Mouse (Mus musculus) kidney, embryonic 14.5 days (tissue): ENCODE measurements at regions not wholly inside any gene's neighbourhood (a gene's known extent, or its start where the extent isn't known, plus 50 kb on each side); places are given as distances from the start of the nearest gene placed in this dataset.

ENCODE experiments used
- ATAC-seq: fragments of 200-750 bp; cut with Nextera tagmentation; 2 replicates; pipeline ENCODE4 v1.8.0; 2017; ENCODE audit warnings: moderate number of reproducible peaks, mild to moderate bottlenecking, moderate TSS enrichment, moderate library complexity; ENCODE audit not compliant: low FRiP score, low TSS enrichment
- H3K27ac ChIP-seq: fragments of 300-500 bp; sonication (generic); 2 replicates; pipeline ENCODE4 v1.5.1; 2014; ENCODE audit warnings: low read depth, mild to moderate bottlenecking, low read length, moderate library complexity, mixed read lengths
- H3K27me3 ChIP-seq: fragments of 300-500 bp; sonication (generic); 2 replicates; pipeline ENCODE4 v1.6.1; 2014; ENCODE audit warnings: mild to moderate bottlenecking, low read length; ENCODE audit not compliant: control insufficient read depth, insufficient read depth
- H3K36me3 ChIP-seq: fragments of 300-500 bp; sonication (generic); 2 replicates; pipeline ENCODE4 v1.6.1; 2014; ENCODE audit warnings: low read length, mixed read lengths; ENCODE audit not compliant: control insufficient read depth, insufficient read depth
- H3K4me1 ChIP-seq: fragments of 300-500 bp; sonication (generic); 2 replicates; pipeline ENCODE4 v1.6.1; 2014; ENCODE audit warnings: low read length, mixed read lengths; ENCODE audit not compliant: control insufficient read depth, insufficient read depth
- H3K4me2 ChIP-seq: fragments of 300-500 bp; sonication (generic); replicated peaks from 2 replicates; pipeline ENCODE4 v1.6.1; 2014; ENCODE audit warnings: low read depth, mild to moderate bottlenecking, low read length
- H3K4me3 ChIP-seq: fragments of 300-500 bp; sonication (generic); 2 replicates; pipeline ENCODE4 v1.5.1; 2014; ENCODE audit warnings: mild to moderate bottlenecking, low read length
- H3K9ac ChIP-seq: fragments of 300-500 bp; sonication (generic); 2 replicates; pipeline ENCODE4 v1.6.1; 2014; ENCODE audit warnings: low read depth, mild to moderate bottlenecking, low read length, moderate library complexity
- H3K9me3 ChIP-seq: fragments of 300-500 bp; sonication (generic); 2 replicates; pipeline ENCODE4 v1.6.1; 2016; ENCODE audit warnings: low read length; ENCODE audit not compliant: control insufficient read depth
- WGBS: fragments of 180-500 bp; shearing (Covaris S2); extraction: QIAGEN DNeasy Blood & Tissue Kit; methylation state at CpG from one replicate; pipeline ENCODE4 v1.1.7; 2014; 5-methylcytosine and 5-hydroxymethylcytosine counted together

GRCm38 (mm10) chr5:64422787-64423587 lies 266.9 kb downstream of the Tbc1d1 start:
- no peak overlapping the region; the same call in 1 of the 2 replicates for H3K4me2 ChIP-seq

GRCm38 (mm10) chr5:64428822-64429221 lies 272.7 kb downstream of the Tbc1d1 start:
- Histone ChIP-seq H3K9me3 (peaks cover 2% of the 10 kb centered on the region; the same call in 1 of the 2 replicates), H3K4me1 (peaks cover under 1% of the 10 kb centered on the region; the same call in 1 of the 2 replicates), H3K27ac (no peak overlapping the region), H3K36me3 (no peaks in the 10 kb centered on the region), H3K4me3 (no peak overlapping the region), H3K9ac (no peak overlapping the region), H3K4me2 (no peak overlapping the region), H3K27me3 (no peaks in the 10 kb centered on the region)
- 84% methylated on average over 8 of the region's 8 CpGs for WGBS
- no peak for ATAC-seq

More at GRCm38 (mm10) chr5:64422787-64423587, 266.9 kb downstream of the Tbc1d1 start:
- Histone ChIP-seq H3K4me3 (no peak overlapping the region), H3K36me3 (no peaks in the 10 kb centered on the region), H3K9me3 (peaks cover 11% of the 10 kb centered on the region; the same call in 1 of the 2 replicates), H3K27me3 (no peaks in the 10 kb centered on the region), H3K4me1 (peaks cover 11% of the 10 kb centered on the region; the same call in 1 of the 2 replicates), H3K9ac (no peak overlapping the region), H3K27ac (peak overlapping the region; percentile 62; the same call in 1 of the 2 replicates)
- WGBS: 5% methylated on average over 13 of the region's 13 CpGs
- ATAC-seq: peak; percentile 89

- Histone ChIP-seq H3K36me3 (no peaks in the 10 kb centered on the region), H3K4me1 (no peaks in the 10 kb centered on the region; the same call in none of the 2 replicates), H3K27ac (no peak overlapping the region), H3K4me2 (no peak overlapping the region), H3K27me3 (no peaks in the 10 kb centered on the region), H3K9me3 (peaks cover 2% of the 10 kb centered on the region; the same call in 1 of the 2 replicates), H3K4me3 (no peak overlapping the region), H3K9ac (no peak overlapping the region)
- WGBS: 63% methylated on average over 3 of the region's 3 CpGs
- ATAC-seq: no peak
Measured at GRCm38 (mm10) chr5:64430501-64430900, 274.4 kb downstream of the Tbc1d1 start.

GRCm38 (mm10) chr5:64431624-64432023 lies 275.5 kb downstream of the Tbc1d1 start:
- Histone ChIP-seq H3K9me3 (no peaks in the 10 kb centered on the region), H3K27me3 (no peaks in the 10 kb centered on the region), H3K36me3 (no peaks in the 10 kb centered on the region), H3K4me3 (no peak overlapping the region), H3K27ac (no peak overlapping the region), H3K4me2 (no peak overlapping the region), H3K9ac (no peak overlapping the region), H3K4me1 (peaks cover 6% of the 10 kb centered on the region)
- ATAC-seq: peak; percentile 32
- WGBS: 79% methylated on average over 6 of the region's 6 CpGs

GRCm38 (mm10) chr5:64433786-64434185 lies 277.7 kb downstream of the Tbc1d1 start:
- Histone ChIP-seq H3K27ac (no peak overlapping the region), H3K27me3 (no peaks in the 10 kb centered on the region), H3K4me1 (peaks cover 6% of the 10 kb centered on the region), H3K4me3 (no peak overlapping the region), H3K36me3 (no peaks in the 10 kb centered on the region), H3K9me3 (no peaks in the 10 kb centered on the region), H3K4me2 (no peak overlapping the region), H3K9ac (no peak overlapping the region)
- 91% methylated on average over 5 of the region's 5 CpGs for WGBS
- no peak for ATAC-seq

- 52% methylated on average over 3 of the region's 3 CpGs for WGBS
Measured at GRCm38 (mm10) chr5:64435491-64435890, 279.4 kb downstream of the Tbc1d1 start.

GRCm38 (mm10) chr5:64435958-64436357 lies 279.9 kb downstream of the Tbc1d1 start:
- Histone ChIP-seq H3K27ac (no peak overlapping the region), H3K4me1 (peaks cover 6% of the 10 kb centered on the region), H3K4me3 (no peak overlapping the region), H3K36me3 (no peaks in the 10 kb centered on the region), H3K27me3 (no peaks in the 10 kb centered on the region), H3K4me2 (no peak overlapping the region), H3K9me3 (no peaks in the 10 kb centered on the region), H3K9ac (no peak overlapping the region)
- ATAC-seq: no peak
- WGBS: 30% methylated on average over 2 of the region's 2 CpGs

More at GRCm38 (mm10) chr5:64435491-64435890, 279.4 kb downstream of the Tbc1d1 start:
- no peak overlapping the region for H3K4me2 ChIP-seq
- H3K9me3 ChIP-seq: no peaks in the 10 kb centered on the region
- H3K36me3 ChIP-seq: no peaks in the 10 kb centered on the region
- H3K9ac ChIP-seq: no peak overlapping the region
- peaks cover 6% of the 10 kb centered on the region for H3K4me1 ChIP-seq
- ATAC-seq: no peak
- no peak overlapping the region for H3K27ac ChIP-seq
- H3K4me3 ChIP-seq: no peak overlapping the region
- H3K27me3 ChIP-seq: no peaks in the 10 kb centered on the region

GRCm38 (mm10) chr5:64437720-64438119 lies 281.6 kb downstream of the Tbc1d1 start:
- H3K36me3 ChIP-seq: no peaks in the 10 kb centered on the region
- H3K9ac ChIP-seq: no peak overlapping the region
- H3K4me2 ChIP-seq: no peak overlapping the region
- ATAC-seq: no peak
- H3K4me1 ChIP-seq: peaks cover 6% of the 10 kb centered on the region; the same call in 1 of the 2 replicates
- no peak overlapping the region for H3K27ac ChIP-seq
- no peak overlapping the region for H3K4me3 ChIP-seq
- no peaks in the 10 kb centered on the region for H3K9me3 ChIP-seq
- WGBS: 88% methylated on average over 5 of the region's 5 CpGs
- no peaks in the 10 kb centered on the region for H3K27me3 ChIP-seq

- Histone ChIP-seq H3K4me1 (peaks cover 6% of the 10 kb centered on the region; the same call in 1 of the 2 replicates), H3K27ac (no peak overlapping the region), H3K36me3 (no peaks in the 10 kb centered on the region), H3K4me2 (no peak overlapping the region), H3K9ac (no peak overlapping the region), H3K9me3 (no peaks in the 10 kb centered on the region), H3K4me3 (no peak overlapping the region), H3K27me3 (no peaks in the 10 kb centered on the region)
- no peak for ATAC-seq
- 74% methylated on average over 13 of the region's 13 CpGs for WGBS
Measured at GRCm38 (mm10) chr5:64438446-64439134, 282.5 kb downstream of the Tbc1d1 start.
